Mouse (Mus musculus) kidney, postnatal 10 days (tissue): ENCODE measurements around the gene Atxn2.
A peak's percentile ranks its signal among the peaks of the same experiment; 100 is the strongest.

Experiments
- DNase-seq: peaks from one replicate; pipeline ENCODE4 v3.0.0; 2021; ENCODE audit warnings: mixed read lengths

Gene Atxn2

DNA sequence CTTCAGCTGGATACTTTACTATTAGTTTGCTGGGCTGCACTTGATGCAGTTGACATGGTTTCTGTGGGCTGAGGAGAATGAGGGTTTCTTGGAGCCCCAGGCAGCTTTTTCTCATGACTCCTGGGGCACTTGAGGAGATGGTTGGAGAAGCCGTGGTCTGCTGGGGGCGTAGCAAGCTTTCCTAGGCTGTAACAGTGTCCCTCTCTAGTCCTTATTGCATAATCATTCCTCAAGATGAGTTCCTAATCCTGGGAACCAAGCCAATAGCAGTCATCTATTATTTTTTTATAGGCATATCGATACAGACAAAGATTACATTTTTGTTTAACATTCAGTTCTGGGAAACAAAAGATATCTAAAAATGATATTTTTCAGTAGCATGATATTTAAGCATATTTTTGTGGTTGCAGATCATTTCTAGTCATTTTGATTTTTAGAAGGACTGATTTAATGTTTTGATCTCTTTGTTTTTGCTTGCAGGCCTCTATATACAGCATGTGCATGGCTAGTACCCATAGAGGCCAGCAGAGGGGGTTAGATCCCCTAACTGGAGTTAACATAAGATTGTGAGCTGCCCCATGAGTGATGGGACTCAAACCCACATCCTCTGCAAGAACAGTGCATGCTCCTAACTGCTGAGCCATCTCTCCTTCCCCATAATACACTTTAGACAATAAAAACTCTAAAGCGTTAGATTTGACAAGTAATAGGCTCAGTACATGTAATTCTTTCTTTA, 55.1 kb downstream of the Atxn2 start:
- no peak for DNase-seq

DNA sequence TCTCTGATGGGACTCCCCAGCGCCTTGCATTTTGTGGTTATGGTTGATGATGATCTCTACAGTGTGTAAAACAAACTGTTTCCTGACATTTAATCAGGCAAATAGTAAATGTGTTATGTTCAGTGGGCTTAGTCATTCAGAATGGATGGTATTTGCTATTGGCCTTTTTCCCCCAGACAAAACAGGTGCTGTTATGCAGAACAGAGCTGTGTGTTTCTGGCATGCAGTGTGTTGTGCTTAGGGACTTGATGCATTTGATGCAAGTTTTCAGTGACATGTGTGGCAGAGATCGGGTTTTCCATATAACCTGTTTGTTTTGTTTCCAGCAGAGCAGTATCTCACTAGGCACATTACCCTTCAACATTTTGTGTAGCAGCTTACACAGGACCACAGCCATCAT, 56.4 kb downstream of the Atxn2 start:
- no peak for DNase-seq

DNA sequence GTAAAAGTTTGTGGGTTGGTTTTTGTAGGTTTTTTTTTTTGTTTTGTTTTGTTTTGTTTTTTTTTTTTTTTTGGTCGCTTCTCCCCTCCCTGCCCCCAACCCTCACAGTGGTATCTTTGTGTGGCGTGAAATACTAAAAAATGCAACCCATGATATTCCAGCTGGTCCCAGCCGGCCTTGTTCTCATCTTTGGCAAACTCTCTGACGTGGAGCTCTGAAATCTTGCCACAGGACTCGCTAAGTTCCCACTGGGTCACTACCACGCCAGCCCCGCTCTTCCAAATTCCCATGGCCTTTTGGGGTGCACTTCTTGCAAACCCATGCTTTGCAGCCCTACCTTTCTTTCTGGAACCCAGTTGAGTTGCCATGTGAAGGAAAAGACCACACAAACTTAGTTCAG, 58.7 kb downstream of the Atxn2 start:
- peak; percentile 70 for DNase-seq

- DNase-seq = no peak
Measured at GRCm38 (mm10) chr5:121771611-121772010, 60.5 kb downstream of the Atxn2 start.

GRCm38 (mm10) chr5:121778485-121779119, 67.5 kb downstream of the Atxn2 start:
- peak; percentile 25 for DNase-seq

DNA sequence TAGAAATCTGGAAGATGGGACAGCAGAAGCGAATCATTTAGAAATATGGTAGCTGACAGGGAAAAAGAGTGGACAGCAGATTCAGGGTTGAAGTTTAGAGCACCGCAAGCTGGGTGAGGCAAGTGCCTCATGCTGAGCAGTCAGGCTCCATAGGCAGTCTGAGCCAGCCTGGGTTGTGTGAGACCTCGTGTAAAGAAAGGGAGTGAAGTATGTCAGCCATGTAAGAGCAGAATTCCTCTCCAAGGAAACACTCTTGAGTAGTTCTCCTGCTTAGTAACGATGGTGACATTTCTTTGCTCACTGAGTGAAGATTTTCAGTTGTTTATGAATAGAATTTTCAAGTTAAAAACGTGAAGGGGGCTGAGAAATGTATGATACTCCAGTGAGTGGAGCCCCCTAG, 69.0 kb downstream of the Atxn2 start:
- DNase-seq = no peak

GRCm38 (mm10) chr5:121782467-121782866, 71.3 kb downstream of the Atxn2 start:
- DNase-seq = no peak

DNA sequence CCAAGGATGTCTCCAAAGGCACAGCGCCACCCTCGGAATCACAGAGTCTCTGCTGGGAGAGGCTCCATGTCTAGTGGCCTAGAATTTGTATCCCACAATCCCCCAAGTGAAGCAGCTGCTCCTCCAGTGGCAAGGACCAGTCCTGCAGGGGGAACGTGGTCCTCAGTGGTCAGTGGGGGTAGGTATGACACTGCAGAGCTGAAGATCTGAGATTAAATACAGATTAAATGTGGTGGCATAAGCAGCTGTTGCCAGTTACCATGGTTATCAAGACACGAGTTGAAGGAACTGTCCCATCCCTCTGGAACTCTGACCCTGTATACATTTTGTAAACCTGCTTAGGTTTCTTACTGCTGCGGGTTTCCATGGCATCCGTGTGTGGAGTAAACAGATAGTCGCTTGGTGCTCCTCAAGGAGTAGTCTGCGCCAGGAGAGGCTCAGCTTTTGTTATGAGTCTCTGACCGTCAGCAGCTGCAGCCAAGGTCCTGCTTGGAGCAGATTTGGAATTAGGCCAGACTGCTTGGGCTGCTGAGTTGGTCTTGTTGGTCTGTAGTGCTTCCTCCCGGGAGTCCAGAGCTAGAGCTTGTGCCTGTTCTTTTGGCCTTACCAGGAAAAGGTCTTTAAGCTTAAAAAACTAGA, 72.8 kb downstream of the Atxn2 start:
- peak; percentile 62 for DNase-seq

- no peak for DNase-seq
Measured at GRCm38 (mm10) chr5:121791026-121791425, 79.9 kb downstream of the Atxn2 start.

DNA sequence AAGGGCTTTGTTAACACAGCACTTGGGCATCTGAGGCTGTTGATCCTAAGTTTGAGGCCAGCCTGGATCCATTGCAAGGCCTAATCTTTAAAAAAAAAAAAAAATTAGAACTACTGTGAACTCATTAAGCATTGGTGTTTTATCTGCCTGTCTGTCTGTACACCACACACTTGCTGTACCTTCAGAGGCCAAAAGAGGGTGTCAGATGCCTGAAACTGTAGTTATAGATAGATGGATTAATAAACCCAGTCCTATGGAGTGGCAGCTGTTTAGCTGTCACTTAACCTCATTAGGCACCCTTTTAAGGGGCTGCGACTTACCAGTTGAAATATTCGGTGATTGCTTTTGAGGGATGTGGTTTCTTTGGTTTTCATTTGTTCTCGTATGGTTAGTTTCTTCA, 84.7 kb downstream of the Atxn2 start:
- DNase-seq = no peak

DNA sequence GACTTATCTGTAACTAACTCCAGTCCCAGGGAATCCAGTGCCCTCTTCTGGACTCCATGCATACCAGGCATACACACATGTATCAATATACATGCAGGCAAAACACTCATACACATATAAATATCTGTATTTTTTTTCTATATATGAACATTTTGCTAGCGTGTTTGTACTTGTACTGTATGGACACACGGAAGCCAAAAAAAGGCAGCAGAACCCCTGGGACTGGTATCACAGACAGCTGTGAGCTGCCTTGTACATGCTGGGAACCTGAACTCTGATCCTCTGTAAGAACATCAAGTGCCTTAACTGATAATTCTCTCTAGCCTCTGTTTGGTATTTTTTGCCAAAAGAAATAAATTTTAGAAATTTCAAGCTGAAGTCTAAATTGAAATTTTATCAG, 87.3 kb downstream of the Atxn2 start:
- no peak for DNase-seq

DNA sequence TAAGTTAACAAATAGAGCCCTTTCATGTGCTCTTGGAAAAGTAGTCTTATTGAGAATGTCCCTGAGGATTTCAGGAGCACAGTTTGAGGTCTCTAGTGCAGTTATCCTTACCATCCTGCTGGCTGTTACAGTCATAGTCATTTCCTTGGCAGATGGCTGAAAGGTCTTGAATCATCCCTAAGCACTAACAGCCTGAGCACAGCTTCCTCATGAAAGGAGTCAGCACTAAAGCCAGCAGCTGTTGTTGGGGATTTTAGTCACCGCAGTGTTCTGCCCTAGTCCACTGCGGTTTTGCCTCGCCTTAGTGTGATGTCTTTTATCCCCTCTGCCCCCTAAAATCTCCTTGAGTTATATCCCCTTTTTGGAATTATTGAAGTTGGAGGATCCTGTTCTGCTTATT, 96.0 kb downstream of the Atxn2 start:
- DNase-seq = no peak

DNA sequence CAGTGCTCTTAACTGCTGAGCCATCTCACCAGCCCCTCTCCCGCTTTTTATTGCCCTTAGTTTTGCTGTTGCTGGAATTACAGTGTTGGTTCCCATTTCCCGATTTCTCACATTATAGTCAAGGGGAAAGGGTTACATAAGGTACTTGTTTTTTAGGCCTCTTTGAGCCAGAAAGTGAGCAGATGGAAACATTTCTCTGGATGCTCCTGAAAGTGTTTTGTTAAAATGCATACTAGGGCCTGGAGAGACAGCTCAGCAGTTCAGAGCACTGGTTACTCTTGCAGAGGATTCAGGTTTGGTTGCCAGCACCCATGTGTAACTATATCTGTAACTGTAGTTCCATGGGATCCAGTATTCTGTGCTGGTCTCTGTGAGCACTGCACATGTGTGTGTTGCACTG, 97.1 kb downstream of the Atxn2 start:
- no peak for DNase-seq

DNA sequence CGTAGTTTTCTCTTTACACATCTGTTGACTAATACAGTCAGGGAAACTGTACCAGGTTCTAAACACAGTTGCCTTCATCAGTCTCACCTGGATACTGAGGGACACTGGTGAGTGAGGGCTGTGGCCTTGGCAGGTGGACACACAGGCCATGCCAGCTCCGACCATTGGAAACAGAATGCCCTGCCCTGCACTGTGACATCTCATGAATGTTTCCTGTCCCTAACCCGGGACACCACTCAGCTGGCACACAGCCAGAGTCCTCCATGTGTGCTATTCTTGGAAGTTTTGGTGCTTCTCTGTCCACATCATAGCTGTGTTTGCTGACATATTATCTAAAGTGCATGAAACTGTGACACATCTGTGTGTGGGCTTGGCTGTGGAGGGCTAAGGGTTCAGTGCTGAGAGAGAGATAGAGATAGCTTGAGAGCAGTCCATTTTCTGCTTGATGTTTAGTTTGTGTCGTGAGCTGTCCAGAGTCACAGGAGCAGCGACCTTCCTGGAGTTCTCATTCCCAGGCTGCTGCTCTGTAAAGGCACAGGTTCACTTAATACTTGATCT, 98.6 kb downstream of the Atxn2 start:
- peak; percentile 76 for DNase-seq

DNA sequence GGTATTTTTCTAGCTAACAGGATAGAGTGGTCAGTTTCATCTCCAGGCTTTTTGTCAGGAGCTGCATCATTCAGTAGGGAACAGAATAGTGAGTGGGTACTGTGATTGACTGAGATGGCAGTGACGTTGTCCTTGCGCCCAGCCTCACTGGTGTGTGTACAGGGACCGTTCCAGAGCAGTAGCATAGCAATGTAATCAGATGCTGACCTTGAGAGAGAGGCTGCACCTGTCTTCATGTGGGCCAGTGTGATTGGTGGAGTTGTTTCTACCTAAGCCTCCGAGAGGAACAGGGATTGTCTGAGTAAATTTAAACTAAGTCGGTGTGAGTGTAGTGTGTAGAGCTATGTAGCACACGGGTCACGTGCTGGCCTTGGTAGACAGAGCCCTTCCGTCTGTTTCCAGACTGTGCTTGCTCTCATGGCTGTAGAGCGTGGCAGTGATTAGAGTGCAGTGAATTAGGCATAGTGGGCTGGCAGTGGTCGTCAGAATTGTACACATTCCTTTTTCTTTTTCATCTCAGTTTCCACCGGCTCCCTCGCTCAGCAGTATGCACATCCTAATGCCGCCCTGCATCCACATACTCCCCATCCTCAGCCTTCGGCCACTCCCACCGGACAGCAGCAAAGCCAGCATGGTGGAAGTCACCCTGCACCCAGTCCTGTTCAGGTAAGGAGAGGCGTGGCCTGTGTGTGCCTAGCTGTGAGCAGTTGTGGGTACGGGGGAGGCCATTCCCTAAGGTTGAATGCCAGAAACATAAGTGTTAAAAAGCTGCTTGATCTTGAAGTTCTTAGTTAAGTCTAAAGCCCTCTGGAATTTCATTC, 99.4 kb downstream of the Atxn2 start:
- no peak for DNase-seq

DNA sequence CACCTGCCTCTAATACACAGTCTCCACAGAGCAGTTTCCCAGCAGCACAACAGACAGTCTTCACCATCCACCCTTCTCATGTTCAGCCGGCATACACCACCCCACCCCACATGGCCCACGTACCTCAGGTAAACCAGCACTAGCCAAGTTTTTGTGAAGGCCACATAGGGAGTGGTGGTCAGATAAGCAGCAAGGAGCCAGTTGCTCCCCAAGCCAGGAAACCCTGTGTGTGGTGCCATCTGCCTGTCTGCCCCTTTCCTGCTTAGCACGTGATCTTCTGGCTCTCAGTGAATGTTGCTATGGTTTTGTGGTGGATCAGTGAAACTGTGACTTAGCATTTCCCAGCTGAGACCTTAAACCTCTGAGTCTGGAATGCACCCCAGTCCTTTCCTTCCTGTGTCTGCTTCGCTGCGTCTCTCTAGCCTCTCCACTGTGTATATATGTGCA, 100.4 kb downstream of the Atxn2 start:
- no peak for DNase-seq

DNA sequence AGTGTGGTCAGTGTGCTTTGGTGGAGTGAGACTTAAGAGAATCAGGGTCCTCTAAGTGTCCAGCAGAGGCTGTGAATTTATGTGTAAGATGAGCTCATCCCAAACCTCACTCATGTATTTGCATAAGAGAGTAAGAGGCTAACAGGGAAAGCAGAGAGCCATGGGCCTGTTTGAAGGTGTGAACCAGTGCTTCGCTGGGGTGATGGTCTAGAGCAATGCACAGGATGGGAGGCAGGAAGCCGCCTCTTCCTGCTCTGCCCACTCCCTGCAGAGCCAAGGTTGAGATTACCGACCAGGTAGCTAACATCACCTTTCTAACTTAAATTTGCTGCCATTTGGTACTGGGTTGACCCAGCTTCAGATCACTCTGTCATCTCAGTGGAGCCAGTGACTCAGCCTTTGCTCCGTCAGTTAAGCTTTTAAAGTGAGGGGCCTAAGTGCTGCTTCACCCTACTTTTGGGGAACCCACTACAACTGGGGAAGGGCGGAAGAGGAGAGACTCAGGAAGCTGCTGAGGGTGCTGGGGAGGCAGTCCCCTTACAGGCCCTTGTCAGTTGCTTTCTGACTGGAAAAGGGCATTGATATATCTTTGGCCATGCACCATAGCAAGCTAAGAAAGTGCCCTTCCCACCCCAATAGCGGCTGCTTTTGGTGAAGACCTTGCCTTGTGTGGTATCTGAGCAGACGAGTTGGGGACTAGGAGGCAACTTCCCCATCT, 101.5 kb downstream of the Atxn2 start:
- DNase-seq = no peak

- no peak for DNase-seq
Measured at GRCm38 (mm10) chr5:121813744-121814143, 102.6 kb downstream of the Atxn2 start.

DNA sequence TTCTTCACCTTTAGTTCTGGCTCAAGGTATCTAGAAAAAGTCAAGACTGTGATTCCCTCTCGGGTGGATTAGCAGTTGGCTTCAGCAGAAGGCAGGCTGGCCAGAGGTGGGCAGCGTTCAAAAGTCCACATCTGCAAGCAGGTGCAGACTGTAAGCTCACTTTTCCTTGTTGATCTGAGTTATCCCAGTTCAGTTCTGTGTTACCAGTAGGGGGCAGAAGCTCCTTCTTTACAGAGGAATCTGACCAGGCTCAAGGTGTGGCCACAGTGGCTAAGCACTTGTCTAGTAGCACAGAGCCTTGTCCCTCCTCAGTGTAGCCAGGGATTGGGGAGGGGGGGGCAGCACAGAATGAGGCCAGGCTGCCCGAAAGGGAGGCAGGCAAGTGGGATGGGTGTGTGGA, 103.9 kb downstream of the Atxn2 start:
- DNase-seq = peak; percentile 85

- no peak for DNase-seq
Measured at GRCm38 (mm10) chr5:121815867-121816380, 104.8 kb downstream of the Atxn2 start.

GRCm38 (mm10) chr5:121816611-121817010, 105.5 kb downstream of the Atxn2 start:
- DNase-seq = no peak

DNA sequence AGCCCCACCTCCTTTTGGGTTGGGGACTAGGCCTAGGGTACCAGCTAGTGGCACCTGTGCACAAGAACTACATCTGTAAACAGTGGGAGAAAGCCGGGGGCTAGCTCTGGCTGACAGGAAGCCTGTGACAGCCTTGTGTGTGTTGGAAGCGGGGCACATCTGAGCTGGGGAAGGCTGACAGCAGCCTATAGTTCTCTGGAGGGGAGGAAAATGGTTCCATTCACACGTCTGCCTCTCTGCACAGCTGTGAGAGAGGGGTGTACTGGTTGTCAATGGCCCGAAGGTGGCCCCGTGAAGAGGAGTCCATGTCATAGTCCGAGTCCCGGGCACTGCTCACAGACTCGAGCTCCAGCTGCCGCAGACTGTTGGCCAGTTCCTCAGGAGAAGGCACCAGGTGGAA, 106.4 kb downstream of the Atxn2 start:
- no peak for DNase-seq
